In genomic region chr17:5195397-5195796, GRCm38 (mm10) we compare ENCODE assay signal across 10 mouse cellular contexts.
A peak's percentile ranks its signal among the peaks of the same experiment; 100 is the strongest.
DNase-seq lines count a peak whose midpoint lies in the region; ATAC-seq and TF ChIP-seq lines count a peak whose summit lies in the region.
"Had no signal": no experiment of that assay in that cellular context is flagged by ENCODE, and none has a peak within 500 bp of the region (broad histone marks: within the 10 kb centered on the region; RNA-seq: fewer than 3 reads in every experiment).

No protein-coding gene starts in this region.

- no peaks in the 10 kb centered on the region for H3K9me3 ChIP-seq in kidney, postnatal 0 days (replicated peaks; ENCODE audit: low read length)
- H3K9me3 ChIP-seq in CH12.LX (replicated peaks; ENCODE audit: low read length) = no peaks in the 10 kb centered on the region
- no peaks in the 10 kb centered on the region for H3K9me3 ChIP-seq in liver, postnatal 0 days (ENCODE audit: low read length)

- no peak for ATAC-seq in kidney, postnatal 0 days (replicated peaks; ENCODE audit: low FRiP score, low read depth)
- ATAC-seq in liver, postnatal 0 days = 0 out of 2 replicates have a peak, but pooled peaks have one; percentile 40

- in situ Hi-C loops in CH12.LX (cut with MboI; ENCODE audit: low pct_ligation_motif_present, low pct_unique_long_range_greater_than_20kb, low sequenced_read_pairs) = no loop called here

- H3K4me1 ChIP-seq in kidney, postnatal 0 days (replicated peaks; ENCODE audit: insufficient read depth, low read length) = peaks cover 8% of the 10 kb centered on the region; the same call in 1 of the 2 replicates
- H3K4me1 ChIP-seq in CH12.LX (ENCODE audit: control insufficient read depth in 1 of 2, insufficient read depth in 2 of 2) = peaks cover 2 to 69% of the 10 kb centered on the region in 2 experiments; a peak in 3 of 4 replicates
- H3K4me1 ChIP-seq in liver, postnatal 0 days (ENCODE audit: insufficient read depth) = peaks cover 30% of the 10 kb centered on the region
- peaks cover 25% of the 10 kb centered on the region for H3K4me1 ChIP-seq in thymus, adult 2 months (replicated peaks; ENCODE audit: control insufficient read depth, insufficient read depth, low read length)

- no peaks in the 10 kb centered on the region for H3K27me3 ChIP-seq in kidney, postnatal 0 days (ENCODE audit: insufficient read depth, low read length)
- no peaks in the 10 kb centered on the region for H3K27me3 ChIP-seq in CH12.LX (replicated peaks)
- H3K27me3 ChIP-seq in liver, postnatal 0 days (ENCODE audit: insufficient read depth, low read length) = no peaks in the 10 kb centered on the region
- no peaks in the 10 kb centered on the region for H3K27me3 ChIP-seq in thymus, adult 2 months (ENCODE audit: control insufficient read depth, insufficient read depth, low read length)

- no peak overlapping the region for H3K4me3 ChIP-seq in kidney, postnatal 0 days (replicated peaks; ENCODE audit: low read depth, low read length)
- peak overlapping the region in 2 of 3 experiments; percentile 51 to 54 for H3K4me3 ChIP-seq in CH12.LX (replicated peaks in 1 of 3; ENCODE audit: low read depth in 2 of 3, low read length in 2 of 3, poor library complexity in 1 of 3)
- H3K4me3 ChIP-seq in liver, postnatal 0 days (ENCODE audit: low read depth, low read length) = no peak overlapping the region
- H3K4me3 ChIP-seq in thymus, adult 2 months (ENCODE audit: control insufficient read depth, insufficient read depth, low read length) = no peak overlapping the region

- no peak for TF ChIP-seq EP300 in CH12.LX (IDR thresholded peaks at IDR 0.05; ENCODE audit: low read length)
- no peak for TF ChIP-seq EP300 in liver, postnatal 0 days (IDR thresholded peaks at IDR 0.05; ENCODE audit: low read depth)

- H3K4me2 ChIP-seq in kidney, postnatal 0 days (ENCODE audit: low read length) = no peak overlapping the region
- no peak overlapping the region for H3K4me2 ChIP-seq in CH12.LX (ENCODE audit: insufficient read depth, low read depth, poor library complexity, severe bottlenecking)
- no peak overlapping the region for H3K4me2 ChIP-seq in liver, postnatal 0 days (ENCODE audit: low read depth, low read length)
- H3K4me2 ChIP-seq: lung, embryonic 14.5 days had no signal

- 28% methylated on average over 5 of the region's 5 CpGs for WGBS in kidney, postnatal 0 days
- WGBS in liver, postnatal 0 days (ENCODE audit: insufficient replicate concordance) = 37% methylated on average over 5 of the region's 5 CpGs
- WGBS in thymus, adult 2 months = 6% methylated on average over 5 of the region's 5 CpGs

- no peak overlapping the region for H3K9ac ChIP-seq in kidney, postnatal 0 days (ENCODE audit: low read depth, low read length)
- H3K9ac ChIP-seq in CH12.LX (ENCODE audit: insufficient read depth, low read depth) = no peak overlapping the region
- no peak overlapping the region for H3K9ac ChIP-seq in liver, postnatal 0 days (replicated peaks)
- H3K9ac ChIP-seq: lung, embryonic 14.5 days had no signal

- peak; percentile 14 for TF ChIP-seq RAD21 in CH12.LX (IDR thresholded peaks at IDR 0.05; ENCODE audit: low read depth, low read length)

- no peak for TF ChIP-seq POLR2A in CH12.LX (IDR thresholded peaks at IDR 0.05; ENCODE audit: low read depth, low read length)
- TF ChIP-seq POLR2A in thymus, adult 2 months (IDR thresholded peaks at IDR 0.05; ENCODE audit: control insufficient read depth, extremely low read depth, insufficient read depth, low read length, poor library complexity) = no peak

- no peaks in the 10 kb centered on the region for H3K79me2 ChIP-seq in CH12.LX (replicated peaks; ENCODE audit: control insufficient read depth, extremely low read depth, insufficient read depth, poor library complexity, severe bottlenecking)

- dilution Hi-C loops in CH12.LX (cut with MboI; ENCODE audit: extremely low pct_ligation_motif_present, extremely low pct_unique_long_range_greater_than_20kb, low sequenced_read_pairs) = no loop called here

- no peak overlapping the region for H3K27ac ChIP-seq in kidney, postnatal 0 days
- no peak overlapping the region for H3K27ac ChIP-seq in CH12.LX (ENCODE audit: insufficient read depth, low read depth)
- no peak overlapping the region for H3K27ac ChIP-seq in liver, postnatal 0 days (ENCODE audit: low read depth)
- H3K27ac ChIP-seq in thymus, adult 2 months (ENCODE audit: control insufficient read depth, insufficient read depth, low read length) = peak overlapping the region; percentile 47; the same call in 1 of the 2 replicates

- peak; percentile 36; the same call in 1 of the 2 replicates for TF ChIP-seq CTCF in kidney, postnatal 0 days (IDR thresholded peaks at IDR 0.05; ENCODE audit: low read depth)
- peak; percentile 9 to 47; a peak in 2 of 4 replicates for TF ChIP-seq CTCF in CH12.LX (conservative IDR thresholded peaks at IDR 0.05 in 1 of 2, IDR thresholded peaks at IDR 0.05 in 1 of 2; ENCODE audit: low read depth in 2 of 2, low read length in 2 of 2)
- peak; percentile 50 for TF ChIP-seq CTCF in liver, postnatal 0 days (IDR thresholded peaks at IDR 0.05; ENCODE audit: low read depth)
- TF ChIP-seq CTCF in thymus, adult 2 months (IDR thresholded peaks at IDR 0.05; ENCODE audit: borderline replicate concordance, control insufficient read depth, extremely low read depth, insufficient read depth, low read length, poor library complexity) = no peak

- no peaks in the 10 kb centered on the region for H3K36me3 ChIP-seq in kidney, postnatal 0 days (ENCODE audit: insufficient read depth, low read length)
- peaks cover 0 to 14% of the 10 kb centered on the region in 2 experiments for H3K36me3 ChIP-seq in CH12.LX (replicated peaks in 1 of 2; ENCODE audit: control insufficient read depth in 1 of 2, insufficient read depth in 1 of 2, low read length in 1 of 2)
- H3K36me3 ChIP-seq in liver, postnatal 0 days (replicated peaks; ENCODE audit: insufficient read depth, low read length) = no peaks in the 10 kb centered on the region
- no peaks in the 10 kb centered on the region for H3K36me3 ChIP-seq in thymus, adult 2 months (ENCODE audit: control insufficient read depth, insufficient read depth, low read length)

- peak; percentile 43 for DNase-seq in kidney, postnatal 0 days (ENCODE audit: low spot score)
- no peak for DNase-seq in kidney, postnatal 4 days
- DNase-seq in CH12.LX (ENCODE audit: extremely low read depth) = peak; percentile 88
- no peak for DNase-seq in liver, postnatal 0 days
- DNase-seq in thymus, adult 2 months = peak; percentile 48
- no peak for DNase-seq in cerebellum, postnatal 14 days
- DNase-seq in gastrocnemius, postnatal 25 days = no peak
- no peak for DNase-seq in left cerebral cortex, adult 8-10 months (ENCODE audit: low spot score in 2 of 2)
- DNase-seq: heart, postnatal 4 days; lung, embryonic 14.5 days had no signal

TF ChIP-seq in CH12.LX, 34 proteins besides CTCF, POLR2A, EP300 and RAD21:
- no peak for TF ChIP-seq SIN3A (IDR thresholded peaks at IDR 0.05; ENCODE audit: low read length)
- no peak for TF ChIP-seq E2F4 (IDR thresholded peaks at IDR 0.05; ENCODE audit: insufficient replicate concordance, low read depth, low read length)
- 0 out of 2 replicates have a peak, but pooled peaks have one; percentile 60 for TF ChIP-seq MAX (IDR thresholded peaks at IDR 0.05; ENCODE audit: low read length)
- TF ChIP-seq ELF1 (IDR thresholded peaks at IDR 0.05; ENCODE audit: low read depth, low read length) = peak; percentile 57
- no peak for TF ChIP-seq MAZ (IDR thresholded peaks at IDR 0.05; ENCODE audit: low read depth, low read length)
- no peak for TF ChIP-seq JUND (conservative IDR thresholded peaks at IDR 0.05; ENCODE audit: low read depth, low read length)
- TF ChIP-seq TBP (conservative IDR thresholded peaks at IDR 0.05; ENCODE audit: low read depth, low read length) = no peak
- no peak for TF ChIP-seq NRF1 (IDR thresholded peaks at IDR 0.05; ENCODE audit: low read depth, low read length)
- peak; percentile 40; the same call in 1 of the 2 replicates for TF ChIP-seq BHLHE40 (IDR thresholded peaks at IDR 0.05; ENCODE audit: low read depth, low read length)
- no peak for TF ChIP-seq CHD2 (IDR thresholded peaks at IDR 0.05; ENCODE audit: low read length)
- no peak for TF ChIP-seq JUN (IDR thresholded peaks at IDR 0.05; ENCODE audit: insufficient read depth, low read depth, low read length)
- TF ChIP-seq USF2 (conservative IDR thresholded peaks at IDR 0.05; ENCODE audit: low read depth, low read length) = no peak
- no peak for TF ChIP-seq ZC3H11A (IDR thresholded peaks at IDR 0.05; ENCODE audit: low read depth, low read length)
- no peak for TF ChIP-seq PAX5 (IDR thresholded peaks at IDR 0.05; ENCODE audit: low read length)
- TF ChIP-seq NELFE (IDR thresholded peaks at IDR 0.05; ENCODE audit: low read depth, low read length) = no peak
- TF ChIP-seq POLR2AphosphoS2 (IDR thresholded peaks at IDR 0.05; ENCODE audit: low read depth, low read length) = no peak
- 0 out of 2 replicates have a peak, but pooled peaks have one; percentile 20 for TF ChIP-seq ETS1 (conservative IDR thresholded peaks at IDR 0.05; ENCODE audit: low read depth, low read length)
- TF ChIP-seq USF1 (IDR thresholded peaks at IDR 0.05; ENCODE audit: low read depth, low read length) = no peak
- TF ChIP-seq UBTF (IDR thresholded peaks at IDR 0.05; ENCODE audit: low read depth, low read length) = no peak
- TF ChIP-seq GABPA (IDR thresholded peaks at IDR 0.05; ENCODE audit: insufficient replicate concordance, low read depth, low read length) = no peak
- no peak for TF ChIP-seq KAT2A (IDR thresholded peaks at IDR 0.05; ENCODE audit: insufficient replicate concordance, low read length)
- no peak for TF ChIP-seq HCFC1 (IDR thresholded peaks at IDR 0.05; ENCODE audit: low read depth, low read length)
- peak; percentile 4; the same call in 1 of the 2 replicates for TF ChIP-seq SMC3 (IDR thresholded peaks at IDR 0.05; ENCODE audit: low read depth, low read length)
- TF ChIP-seq TCF12 (IDR thresholded peaks at IDR 0.05; ENCODE audit: low read depth, low read length) = no peak
- no peak for TF ChIP-seq ZMIZ1 (IDR thresholded peaks at IDR 0.05; ENCODE audit: low read depth, low read length)
- TF ChIP-seq ZKSCAN1 (IDR thresholded peaks at IDR 0.05; ENCODE audit: borderline replicate concordance, low read depth, low read length) = no peak
- no peak for TF ChIP-seq RCOR1 (conservative IDR thresholded peaks at IDR 0.05; ENCODE audit: low read depth, low read length)
- TF ChIP-seq MEF2A (IDR thresholded peaks at IDR 0.05; ENCODE audit: borderline replicate concordance, low read depth, low read length) = no peak
- no peak for TF ChIP-seq CHD1 (IDR thresholded peaks at IDR 0.05; ENCODE audit: low read depth, low read length)
- TF ChIP-seq MYC (IDR thresholded peaks at IDR 0.05; ENCODE audit: low read depth, low read length) = peak; percentile 83
- no peak for TF ChIP-seq ZNF384 (IDR thresholded peaks at IDR 0.05; ENCODE audit: low read depth, low read length)

Comparison
In these comparisons a context has a peak if more than half of its experiments do, and no peak if none do; other contexts are left out.
1. DNase-seq: peak in kidney, postnatal 0 days (single experiment), CH12.LX (single experiment) and thymus, adult 2 months (single experiment); none in kidney, postnatal 4 days (0 of 2), liver, postnatal 0 days (single experiment), cerebellum, postnatal 14 days (0 of 2), gastrocnemius, postnatal 25 days (single experiment) and left cerebral cortex, adult 8-10 months (0 of 2).
2. H3K4me3 ChIP-seq: peak in CH12.LX (2 of 3); none in kidney, postnatal 0 days (single experiment), liver, postnatal 0 days (single experiment) and thymus, adult 2 months (single experiment).